Mouse (Mus musculus): ENCODE measurements around the gene Tssk2. TPM values are rescaled to one million over a fixed set of nuclear protein-coding genes. Genes with fewer than 3 reads are reported as not detected.

Gene Tssk2
- polyA plus RNA-seq, 1 experiment from 2014 or later, result 0.08 TPM

DNA sequence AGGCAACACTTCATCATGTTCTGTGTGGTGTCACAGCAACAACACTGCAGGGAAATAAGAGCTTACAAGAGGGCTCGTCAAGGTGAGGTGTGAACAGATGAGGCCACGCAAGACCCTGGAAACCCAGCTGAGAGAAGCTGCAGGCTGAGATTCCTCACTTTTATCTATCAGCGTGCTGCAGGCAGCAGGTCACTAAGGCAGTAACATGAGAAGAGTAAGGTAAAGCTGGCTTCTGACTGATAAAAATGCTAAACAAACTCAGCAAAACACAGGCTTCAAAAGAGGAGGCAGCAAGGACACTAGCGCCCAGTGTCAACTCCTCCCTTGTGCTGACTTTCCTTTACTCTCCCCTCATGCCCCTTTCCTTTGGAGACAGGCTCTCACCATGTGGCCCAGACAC lies 25.4 kb upstream of the Tssk2 start:
- TF ChIP-seq CTCF (IDR thresholded peaks at IDR 0.05), result no peak
- DNase-seq (ENCODE audit: low read depth, low spot score) (no peak), ATAC-seq (no peak)
- POLR2A ChIA-PET, result interaction anchor here (0.8 kb wide), 1 partner anchor 375 kb away, joined by 3 read pairs; no protein-coding TSS in a partner anchor
- CTCF ChIA-PET, result interaction anchor here (1.3 kb wide), 1 partner anchor 14 kb away, joined by 4 read pairs; no protein-coding TSS in a partner anchor
- no peaks in the 10 kb centered on the region for H3K27me3 ChIP-seq
- in situ Hi-C loops (cut with MboI; ENCODE audit: low pct_unique_long_range_greater_than_20kb), result no loop called here

DNA sequence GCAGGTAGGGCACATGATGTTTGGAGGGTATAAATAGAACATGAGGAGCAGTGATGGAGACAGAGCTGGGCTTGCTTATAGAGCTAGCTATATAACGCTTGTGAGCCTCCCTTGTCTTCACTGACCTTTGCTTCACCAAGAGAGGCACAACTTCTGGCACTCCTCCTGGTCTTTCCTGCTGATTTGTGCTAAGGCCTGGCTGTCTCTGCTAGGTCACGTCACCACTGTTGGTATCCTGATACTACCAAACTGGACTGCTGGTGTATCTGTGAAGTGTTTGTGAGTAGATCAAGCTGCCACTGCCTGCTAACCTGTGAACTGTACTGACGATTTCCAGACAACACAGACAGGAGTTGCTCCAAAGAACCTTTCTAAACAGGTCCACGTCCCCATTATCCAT lies 23.3 kb upstream of the Tssk2 start:
- in situ Hi-C loops (cut with MboI; ENCODE audit: low pct_unique_long_range_greater_than_20kb), result no loop called here
- ATAC-seq (no peak), DNase-seq (ENCODE audit: low read depth, low spot score) (no peak)
- no peak for TF ChIP-seq CTCF (IDR thresholded peaks at IDR 0.05)
- ChIA-PET POLR2A (no interaction called here), CTCF (interaction anchor here (1.8 kb wide), 1 partner anchor 26 kb away, joined by 4 read pairs; no protein-coding TSS in a partner anchor)
- no peaks in the 10 kb centered on the region for H3K27me3 ChIP-seq

DNA sequence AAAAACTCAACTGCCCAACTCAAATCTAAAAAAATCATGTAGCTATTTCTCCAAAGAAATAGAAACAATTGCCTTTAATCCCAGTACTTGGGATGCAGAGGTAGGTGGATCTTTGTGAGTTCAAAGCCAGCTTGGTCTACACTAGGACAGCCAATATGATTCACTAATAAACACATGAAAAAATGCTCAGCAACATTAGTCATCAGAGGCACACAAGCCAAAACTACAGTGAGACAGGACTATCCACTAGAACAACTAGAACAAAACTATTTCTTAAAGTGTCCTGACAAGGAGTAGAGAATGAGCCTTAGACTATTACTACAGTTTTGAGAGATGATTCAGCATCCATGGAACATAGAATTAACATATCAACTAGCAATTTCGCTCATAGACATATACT lies 22.3 kb upstream of the Tssk2 start:
- TF ChIP-seq CTCF (IDR thresholded peaks at IDR 0.05), result no peak
- CTCF ChIA-PET, result interaction anchor here (1.6 to 1.8 kb wide), 2 partner anchors 16 to 27 kb away, joined by 3 to 4 read pairs; partner anchors contain the start of gene Gm20518
- in situ Hi-C loops (cut with MboI; ENCODE audit: low pct_unique_long_range_greater_than_20kb), result no loop called here
- no peaks in the 10 kb centered on the region for H3K27me3 ChIP-seq
- no peak for DNase-seq (ENCODE audit: low read depth, low spot score)
- POLR2A ChIA-PET, result no interaction called here
- no peak for ATAC-seq

DNA sequence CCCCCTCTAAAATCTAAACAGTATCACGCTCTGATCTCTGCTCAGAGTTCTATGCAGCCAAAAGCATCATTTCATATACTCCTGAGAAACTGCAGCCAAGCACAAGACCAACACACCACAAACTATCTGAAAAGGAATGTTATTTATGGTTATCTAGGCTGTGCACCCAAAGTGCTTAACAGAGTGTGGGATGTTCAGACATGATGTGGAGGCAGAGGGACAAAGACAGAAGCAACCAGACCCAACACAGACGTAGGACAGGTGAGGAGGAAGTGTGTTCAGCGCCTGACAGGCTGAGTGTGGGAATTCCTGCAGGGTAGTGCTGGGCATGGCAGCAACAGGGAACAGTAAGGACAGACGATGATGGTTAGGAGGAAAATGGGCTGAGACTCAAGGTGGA lies 18.9 kb upstream of the Tssk2 start:
- ATAC-seq (no peak), DNase-seq (ENCODE audit: low read depth, low spot score) (no peak)
- in situ Hi-C loops (cut with MboI; ENCODE audit: low pct_unique_long_range_greater_than_20kb), result no loop called here
- H3K27me3 ChIP-seq, result no peaks in the 10 kb centered on the region
- POLR2A ChIA-PET, result no interaction called here
- no peak for TF ChIP-seq CTCF (IDR thresholded peaks at IDR 0.05)
- CTCF ChIA-PET, result no interaction called here

DNA sequence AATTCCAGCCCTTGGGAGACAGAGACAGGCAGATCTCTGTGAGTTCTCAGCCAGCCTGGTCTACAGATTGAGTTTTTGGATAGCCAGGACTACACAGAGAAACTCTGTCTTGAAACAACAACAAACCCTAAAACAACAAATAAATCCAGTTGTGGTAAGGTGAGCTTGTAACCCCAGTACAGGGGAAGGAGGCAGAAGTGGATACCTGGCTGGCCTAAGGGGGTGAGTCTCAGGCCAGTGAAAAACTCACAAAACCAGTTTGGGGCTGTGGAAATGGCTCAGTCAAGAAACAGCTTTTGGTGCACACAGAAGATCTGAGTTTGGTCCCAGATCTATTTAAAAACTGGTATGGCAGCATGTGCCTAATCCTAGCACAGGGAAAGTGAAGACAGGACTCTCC lies 16.2 kb upstream of the Tssk2 start:
- ChIA-PET POLR2A (no interaction called here), CTCF (interaction anchor here (1.5 kb wide), 1 partner anchor 14 kb away, joined by 3 read pairs; no protein-coding TSS in a partner anchor)
- ATAC-seq, result no peak
- TF ChIP-seq CTCF (IDR thresholded peaks at IDR 0.05), result no peak
- H3K27me3 ChIP-seq, result no peaks in the 10 kb centered on the region
- in situ Hi-C loops (cut with MboI; ENCODE audit: low pct_unique_long_range_greater_than_20kb), result no loop called here
- DNase-seq (ENCODE audit: low read depth, low spot score), result no peak

DNA sequence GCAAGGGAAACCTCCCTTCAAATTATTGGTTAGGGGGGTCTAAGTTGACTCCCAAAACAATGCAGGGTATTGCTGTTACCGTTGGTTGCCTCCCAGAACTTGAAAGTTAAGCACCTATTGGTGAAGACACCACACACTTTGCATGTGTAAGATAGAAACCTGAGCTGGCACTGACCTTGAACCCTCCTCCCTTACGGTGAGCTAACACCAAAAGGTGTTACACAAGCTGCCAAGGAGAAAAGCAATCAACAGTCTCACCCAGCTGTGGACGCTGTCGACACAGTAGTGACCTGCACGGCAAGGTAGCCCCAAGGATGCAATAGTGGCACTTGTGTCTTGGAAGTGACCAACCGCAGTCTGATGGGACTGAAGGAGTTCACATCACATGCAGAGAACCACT lies 14.3 kb upstream of the Tssk2 start:
- TF ChIP-seq CTCF (IDR thresholded peaks at IDR 0.05), result no peak
- H3K27me3 ChIP-seq, result no peaks in the 10 kb centered on the region
- in situ Hi-C loops (cut with MboI; ENCODE audit: low pct_unique_long_range_greater_than_20kb), result no loop called here
- DNase-seq (ENCODE audit: low read depth, low spot score) (no peak), ATAC-seq (no peak)
- ChIA-PET CTCF (interaction anchor here (1.1 kb wide), 1 partner anchor 38 kb away, joined by 3 read pairs; no protein-coding TSS in a partner anchor), POLR2A (no interaction called here)

DNA sequence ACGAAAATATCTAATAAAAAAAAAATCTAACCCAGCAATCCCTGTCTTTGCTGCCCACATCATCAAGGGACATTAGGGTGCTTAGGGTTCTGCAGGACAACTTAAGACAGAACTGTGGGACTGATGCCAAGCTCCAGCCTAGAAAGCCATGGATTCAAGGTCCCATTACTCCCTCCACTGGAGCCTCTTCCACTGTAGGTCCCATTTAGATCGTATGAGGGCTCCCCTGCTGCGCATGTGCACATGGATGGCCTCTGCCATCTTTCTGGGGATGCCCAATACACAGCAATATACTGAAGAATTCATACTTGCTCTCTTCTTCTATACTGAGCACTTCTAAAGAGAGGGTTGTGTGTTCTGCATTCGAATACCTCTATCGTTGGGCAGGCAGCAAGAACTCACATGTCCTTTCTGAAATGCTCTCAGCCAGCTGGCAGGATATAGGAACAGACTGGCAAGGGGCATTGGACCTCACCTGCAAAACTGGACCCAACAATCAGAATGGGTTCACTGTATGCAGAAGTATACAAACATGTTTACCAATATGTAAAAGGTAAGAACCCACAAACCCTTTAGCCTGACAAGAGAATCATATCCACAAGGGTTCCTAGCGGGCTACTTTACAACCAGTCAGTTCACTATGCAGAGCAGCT lies 8.6 kb upstream of the Tssk2 start:
- ChIA-PET POLR2A (no interaction called here), CTCF (no interaction called here)
- in situ Hi-C loops (cut with MboI; ENCODE audit: low pct_unique_long_range_greater_than_20kb), result no loop called here
- ATAC-seq, result no peak
- no peak for TF ChIP-seq CTCF (IDR thresholded peaks at IDR 0.05)
- no peaks in the 10 kb centered on the region for H3K27me3 ChIP-seq
- no peak for DNase-seq (ENCODE audit: low read depth, low spot score)

DNA sequence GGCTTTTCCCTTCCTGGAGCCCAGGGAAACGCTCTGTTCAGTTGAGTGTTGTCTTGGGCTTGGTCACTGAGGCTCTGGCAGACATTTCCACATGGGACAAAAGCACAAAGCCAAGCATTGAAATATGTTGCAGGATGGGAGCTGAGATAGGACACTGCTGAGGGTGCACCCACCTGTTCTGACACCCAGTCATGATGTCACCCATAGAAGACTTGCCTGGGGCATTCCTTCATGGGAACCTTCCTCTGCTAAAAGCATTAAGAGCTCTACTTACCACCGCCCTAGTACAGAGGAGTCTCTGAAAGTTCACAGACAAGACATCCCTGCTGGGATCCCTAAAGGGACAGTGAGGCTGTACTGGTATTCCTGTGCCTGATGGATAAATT lies 8.1 kb upstream of the Tssk2 start:
- in situ Hi-C loops (cut with MboI; ENCODE audit: low pct_unique_long_range_greater_than_20kb), result no loop called here
- CTCF ChIA-PET, result no interaction called here
- no peaks in the 10 kb centered on the region for H3K27me3 ChIP-seq
- ATAC-seq (no peak), DNase-seq (ENCODE audit: low read depth, low spot score) (no peak)
- no peak for TF ChIP-seq CTCF (IDR thresholded peaks at IDR 0.05)
- POLR2A ChIA-PET, result interaction anchor here (0.7 to 1.9 kb wide), 2 partner anchors 12 to 32 kb away, joined by 3 to 7 read pairs; no protein-coding TSS in a partner anchor

DNA sequence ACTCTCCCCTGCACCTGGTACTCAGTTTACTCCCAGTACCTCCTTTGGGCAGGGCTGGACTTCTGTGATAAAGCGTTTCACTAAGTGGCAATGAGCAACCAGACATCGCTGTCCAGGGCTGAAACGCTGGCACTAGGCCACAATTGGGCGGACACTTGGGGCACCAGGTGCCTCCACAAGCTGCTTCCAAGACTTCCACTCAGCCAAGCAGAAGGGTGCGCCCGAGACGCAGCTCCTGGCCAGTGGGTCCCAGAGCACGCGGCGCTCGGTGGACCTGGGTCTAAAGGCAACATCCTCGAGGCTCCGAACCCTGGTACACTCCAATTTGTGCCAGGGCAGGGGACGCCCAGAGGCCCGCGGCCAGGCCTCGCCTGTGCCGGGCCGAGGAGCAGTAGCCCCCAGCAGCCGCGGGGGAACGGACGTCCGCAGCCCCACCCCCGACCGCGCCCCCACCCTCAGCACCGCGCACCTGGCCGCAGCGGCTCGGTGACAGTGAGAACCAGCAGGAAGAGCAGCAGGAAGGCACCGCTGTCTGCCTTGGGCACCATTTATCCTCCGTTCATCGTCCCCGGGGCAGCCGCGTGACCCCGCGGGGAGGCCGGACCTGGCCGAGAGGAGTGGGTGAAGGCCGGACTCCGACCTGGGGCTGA lies 7.4 kb upstream of the Tssk2 start:
- ATAC-seq (peak; percentile 55), DNase-seq (ENCODE audit: low read depth, low spot score) (peak; percentile 37)
- no peak for TF ChIP-seq CTCF (IDR thresholded peaks at IDR 0.05)
- ChIA-PET CTCF (interaction anchor here (1.5 to 1.7 kb wide), 2 partner anchors 15 to 25 kb away, joined by 3 read pairs; no protein-coding TSS in a partner anchor), POLR2A (interaction anchor here (0.7 to 1.9 kb wide), 2 partner anchors 13 to 31 kb away, joined by 3 to 7 read pairs; no protein-coding TSS in a partner anchor)
- in situ Hi-C loops (cut with MboI; ENCODE audit: low pct_unique_long_range_greater_than_20kb), result no loop called here
- no peaks in the 10 kb centered on the region for H3K27me3 ChIP-seq

DNA sequence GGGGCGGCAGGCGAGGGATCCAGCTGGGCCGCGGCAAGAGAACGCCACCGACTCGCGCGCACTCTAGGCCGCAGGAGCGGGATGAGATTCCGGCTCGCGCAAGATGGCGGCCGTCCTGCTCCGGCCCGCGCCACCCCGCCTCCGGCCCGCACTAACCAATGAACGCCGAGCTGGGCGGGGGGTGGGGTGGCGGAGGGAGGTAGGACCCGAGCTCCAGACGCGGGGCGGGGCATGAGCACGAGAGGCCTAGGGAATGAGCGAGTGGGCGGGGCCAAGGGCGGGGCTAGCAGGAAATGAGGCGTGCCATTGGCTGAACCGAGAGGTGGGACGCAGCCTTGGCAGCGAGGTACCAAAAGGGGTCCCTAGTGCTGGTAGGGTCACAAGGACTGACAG lies 6.9 kb upstream of the Tssk2 start, which contains the start of gene Gm20518:
Gene Gm20518, minus strand, starts transcription at position 105 of the 393 bp plus-strand sequence.
- peak; percentile 88 for ATAC-seq
- POLR2A ChIA-PET, result interaction anchor here (1.9 kb wide), 1 partner anchor 31 kb away, joined by 7 read pairs; no protein-coding TSS in a partner anchor
- no peak for TF ChIP-seq CTCF (IDR thresholded peaks at IDR 0.05)

DNA sequence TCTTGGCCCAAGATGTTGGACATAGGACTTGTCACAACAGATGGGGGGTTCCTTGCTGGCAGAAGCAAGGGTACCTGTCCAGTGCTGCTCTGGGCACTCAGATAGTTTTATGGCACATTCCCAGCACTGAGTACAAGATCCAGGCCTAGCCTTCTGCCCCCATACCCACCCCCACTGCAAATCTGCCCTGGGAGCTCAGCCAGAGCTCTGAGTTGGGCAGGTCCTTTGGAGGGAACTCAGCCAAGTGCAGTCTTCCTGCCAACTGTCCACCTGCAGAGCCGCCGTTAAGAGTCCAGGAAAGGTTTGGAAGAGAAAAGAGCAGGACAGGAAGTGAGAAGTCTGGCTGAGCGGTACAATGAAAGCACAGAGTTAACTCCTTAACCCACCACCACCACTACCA lies 5.8 kb upstream of the Tssk2 start:
- in situ Hi-C loops (cut with MboI; ENCODE audit: low pct_unique_long_range_greater_than_20kb), result no loop called here
- ChIA-PET CTCF (interaction anchor here (1.5 to 1.7 kb wide), 2 partner anchors 16 to 23 kb away, joined by 3 read pairs; no protein-coding TSS in a partner anchor), POLR2A (no interaction called here)
- DNase-seq (ENCODE audit: low read depth, low spot score), result no peak
- TF ChIP-seq CTCF (IDR thresholded peaks at IDR 0.05), result no peak
- H3K27me3 ChIP-seq, result no peaks in the 10 kb centered on the region
- no peak for ATAC-seq

More for the DNA sequence above, 6.9 kb upstream of the Tssk2 start, which contains the start of gene Gm20518:
- peak; percentile 58 for DNase-seq (ENCODE audit: low read depth, low spot score)
- CTCF ChIA-PET, result interaction anchor here (1.5 to 1.7 kb wide), 2 partner anchors 15 to 24 kb away, joined by 3 read pairs; no protein-coding TSS in a partner anchor
- H3K27me3 ChIP-seq, result no peaks in the 10 kb centered on the region
- in situ Hi-C loops (cut with MboI; ENCODE audit: low pct_unique_long_range_greater_than_20kb), result no loop called here
